Mouse (Mus musculus) midbrain, embryonic 16.5 days (tissue): ENCODE results near the gene Mrrf. TPM values are rescaled to one million over a fixed set of nuclear protein-coding genes. Genes with fewer than 3 reads are reported as not detected.

Experiments
- ATAC-seq: fragments of 200-750 bp; cut with Nextera tagmentation; 2 replicates; pipeline ENCODE4 v1.8.0; 2017; ENCODE audit warnings: moderate TSS enrichment
- H3K27ac ChIP-seq: fragments of 300-500 bp; sonication (generic); 2 replicates; pipeline ENCODE4 v1.5.1; 2014; ENCODE audit warnings: mild to moderate bottlenecking, low read length, mixed read lengths
- H3K27me3 ChIP-seq: fragments of 300-500 bp; sonication (generic); 2 replicates; pipeline ENCODE4 v1.6.1; 2014; ENCODE audit warnings: low read depth, low read length, mixed read lengths; ENCODE audit not compliant: control insufficient read depth, insufficient read depth
- H3K36me3 ChIP-seq: fragments of 300-500 bp; sonication (generic); 2 replicates; pipeline ENCODE4 v1.6.1; 2014; ENCODE audit warnings: mild to moderate bottlenecking, low read length, moderate library complexity, mixed read lengths; ENCODE audit not compliant: control insufficient read depth, insufficient read depth
- H3K4me1 ChIP-seq: fragments of 300-500 bp; sonication (generic); 2 replicates; pipeline ENCODE4 v1.6.1; 2014; ENCODE audit warnings: mild to moderate bottlenecking, low read length, mixed read lengths; ENCODE audit not compliant: control insufficient read depth, insufficient read depth
- H3K4me2 ChIP-seq: fragments of 300-500 bp; sonication (generic); 2 replicates; pipeline ENCODE4 v1.6.1; 2014; ENCODE audit warnings: mild to moderate bottlenecking, low read length, mixed read lengths
- H3K4me3 ChIP-seq: fragments of 300-500 bp; sonication (generic); 2 replicates; pipeline ENCODE4 v1.5.1; 2014; ENCODE audit warnings: low read depth, mild to moderate bottlenecking, low read length, moderate library complexity, mixed read lengths
- H3K9ac ChIP-seq: fragments of 300-500 bp; sonication (generic); 2 replicates; pipeline ENCODE4 v1.6.1; 2014; ENCODE audit warnings: low read depth, low read length, mixed read lengths
- H3K9me3 ChIP-seq: fragments of 300-500 bp; sonication (generic); replicated peaks from 2 replicates; pipeline ENCODE4 v1.6.1; 2014; ENCODE audit warnings: mild to moderate bottlenecking, low read length, mixed read lengths; ENCODE audit not compliant: control insufficient read depth, poor library complexity, severe bottlenecking
- WGBS: fragments of 180-500 bp; shearing (Covaris S2); extraction: QIAGEN DNeasy Blood & Tissue Kit; methylation state at CpG from one replicate; pipeline ENCODE4 v1.1.7; 2014; 5-methylcytosine and 5-hydroxymethylcytosine counted together
- polyA plus RNA-seq: library from polyadenylated mRNA; unstranded; fragments of >200 nt; fragmentation: Nextera tagmentation; extraction: Ambion mirVana; gene quantifications from 2 replicates; pipeline ENCODE4 v1.2.1, GENCODE M21; 2015

Gene Mrrf
- polyA plus RNA-seq, 1 experiment from 2014 or later: 24.7 TPM

- H3K27ac ChIP-seq: no peak overlapping the region
- H3K9me3 ChIP-seq: no peaks in the 10 kb centered on the region
- 95% methylated on average over 5 of the region's 5 CpGs for WGBS
- H3K27me3 ChIP-seq: peaks cover 17% of the 10 kb centered on the region
- no peaks in the 10 kb centered on the region for H3K4me1 ChIP-seq
- H3K9ac ChIP-seq: no peak overlapping the region
- no peak overlapping the region for H3K4me2 ChIP-seq
- H3K36me3 ChIP-seq: no peaks in the 10 kb centered on the region
- H3K4me3 ChIP-seq: no peak overlapping the region
- ATAC-seq: no peak
Measured at GRCm38 (mm10) chr2:36215203-36215739, 79.1 kb downstream of the Mrrf start.

DNA sequence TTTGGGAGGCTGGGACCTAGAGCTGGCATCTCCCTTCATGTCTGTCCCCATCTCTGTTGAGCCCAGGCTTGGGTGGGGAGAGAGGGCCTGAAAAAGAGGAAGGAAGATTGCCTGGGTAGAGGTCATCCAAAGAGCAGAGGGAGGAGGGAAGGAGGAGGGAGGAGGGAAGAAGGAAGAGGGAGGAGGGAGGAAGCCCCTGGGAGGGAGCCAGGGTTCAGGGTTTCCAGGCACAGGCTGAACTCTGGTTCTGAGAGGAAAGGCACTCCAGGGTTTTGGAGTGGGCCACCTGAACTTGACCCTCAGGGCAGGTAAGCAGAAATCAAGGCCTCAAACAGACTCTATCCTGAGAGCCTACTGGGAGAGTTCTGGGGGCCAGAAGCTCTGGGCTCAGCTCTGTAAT is 80.4 kb downstream of the Mrrf start:
- no peak overlapping the region for H3K9ac ChIP-seq

GRCm38 (mm10) chr2:36216953-36217573 is 80.9 kb downstream of the Mrrf start:
- Histone ChIP-seq H3K9me3 (no peaks in the 10 kb centered on the region), H3K27me3 (peaks cover 1% of the 10 kb centered on the region), H3K36me3 (no peaks in the 10 kb centered on the region), H3K27ac (no peak overlapping the region), H3K4me3 (no peak overlapping the region), H3K4me2 (no peak overlapping the region), H3K9ac (no peak overlapping the region), H3K4me1 (no peaks in the 10 kb centered on the region)
- WGBS: 63% methylated on average over 4 of the region's 4 CpGs
- no peak for ATAC-seq

More for the DNA sequence above, 80.4 kb downstream of the Mrrf start:
- no peaks in the 10 kb centered on the region for H3K9me3 ChIP-seq
- H3K27me3 ChIP-seq: peaks cover 6% of the 10 kb centered on the region
- no peak overlapping the region for H3K4me2 ChIP-seq
- H3K36me3 ChIP-seq: no peaks in the 10 kb centered on the region
- no peaks in the 10 kb centered on the region for H3K4me1 ChIP-seq
- no peak for ATAC-seq
- no peak overlapping the region for H3K4me3 ChIP-seq
- H3K27ac ChIP-seq: no peak overlapping the region

DNA sequence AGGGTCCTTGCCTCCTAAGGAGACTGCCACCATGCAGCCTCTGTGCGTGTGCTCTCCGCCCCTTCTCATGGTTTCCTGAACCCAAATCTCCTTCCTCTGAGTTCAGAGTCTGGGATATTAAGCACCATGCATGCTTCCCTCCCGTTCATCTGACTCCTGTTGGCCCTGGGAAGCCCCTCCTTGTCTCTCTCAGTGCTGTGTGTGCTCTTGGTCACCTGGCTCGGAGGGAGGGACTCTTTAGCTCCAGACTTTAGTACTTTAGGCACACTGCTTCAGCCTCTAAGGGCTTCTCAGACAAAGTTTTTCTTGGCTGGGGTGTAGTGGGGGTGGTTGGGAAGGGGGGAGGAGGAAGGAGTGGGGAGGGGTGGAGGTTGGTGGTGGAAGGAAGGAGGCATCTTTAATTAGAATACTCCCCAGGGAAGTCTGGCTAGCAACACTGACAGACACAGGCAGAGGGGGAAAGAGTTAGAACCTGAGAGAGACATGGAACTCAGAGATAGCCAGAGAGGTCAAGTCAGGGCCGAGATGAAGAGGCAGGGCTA is 81.6 kb downstream of the Mrrf start:
- Histone ChIP-seq H3K4me3 (no peak overlapping the region), H3K27me3 (no peaks in the 10 kb centered on the region; the same call in 1 of the 2 replicates), H3K36me3 (no peaks in the 10 kb centered on the region), H3K9me3 (no peaks in the 10 kb centered on the region), H3K4me2 (no peak overlapping the region), H3K4me1 (no peaks in the 10 kb centered on the region), H3K27ac (no peak overlapping the region), H3K9ac (no peak overlapping the region)
- no peak for ATAC-seq
- 55% methylated on average over 5 of the region's 5 CpGs for WGBS

DNA sequence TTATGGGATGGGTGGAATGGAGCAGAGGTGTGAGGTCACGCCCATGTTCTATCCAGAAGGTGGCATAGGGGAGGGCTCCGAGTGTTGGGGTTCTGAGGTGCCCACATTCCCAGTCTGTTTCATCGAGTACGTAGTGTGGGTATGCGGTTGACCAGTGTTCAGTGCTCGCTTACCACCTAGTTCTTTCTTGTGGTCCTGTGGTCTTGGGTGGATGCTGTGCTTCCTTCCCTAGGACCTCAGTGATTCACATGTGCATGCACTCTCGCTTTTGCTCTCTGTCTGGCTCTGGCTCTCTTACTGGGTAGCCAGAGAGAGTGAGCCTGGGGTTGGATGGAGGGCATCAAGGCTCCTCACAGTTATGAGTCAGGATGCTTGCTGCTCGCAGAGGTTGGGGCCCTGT is 83.9 kb downstream of the Mrrf start:
- H3K4me2 ChIP-seq: no peak overlapping the region
- H3K27ac ChIP-seq: no peak overlapping the region
- WGBS: 94% methylated on average over 8 of the region's 8 CpGs
- no peak for ATAC-seq
- no peaks in the 10 kb centered on the region for H3K36me3 ChIP-seq
- no peak overlapping the region for H3K9ac ChIP-seq
- no peaks in the 10 kb centered on the region for H3K4me1 ChIP-seq
- H3K4me3 ChIP-seq: no peak overlapping the region
- H3K27me3 ChIP-seq: no peaks in the 10 kb centered on the region; the same call in 1 of the 2 replicates
- H3K9me3 ChIP-seq: no peaks in the 10 kb centered on the region

DNA sequence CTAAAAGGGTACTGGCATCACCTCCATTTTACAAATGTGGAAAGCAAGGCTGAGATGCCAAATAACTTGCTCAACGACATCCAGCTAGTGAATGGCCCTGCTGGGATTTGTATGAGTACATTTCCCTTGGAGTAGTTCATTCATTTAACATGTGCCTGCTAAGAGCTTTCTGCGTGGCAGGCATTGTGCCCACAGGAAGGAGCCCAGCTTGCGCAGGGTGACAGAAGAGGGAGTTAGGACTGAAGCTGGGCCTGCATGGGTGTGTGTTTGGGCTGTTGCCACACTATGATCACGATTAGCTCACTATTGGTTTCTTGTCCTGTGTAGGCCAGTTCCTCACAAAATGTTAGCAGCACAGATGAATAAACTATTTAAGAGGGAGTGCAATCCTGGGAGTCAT is 84.7 kb downstream of the Mrrf start:
- no peaks in the 10 kb centered on the region for H3K4me1 ChIP-seq
- ATAC-seq: no peak
- H3K36me3 ChIP-seq: no peaks in the 10 kb centered on the region
- 79% methylated on average over 4 of the region's 4 CpGs for WGBS
- H3K9me3 ChIP-seq: no peaks in the 10 kb centered on the region
- no peaks in the 10 kb centered on the region; the same call in 1 of the 2 replicates for H3K27me3 ChIP-seq
- no peak overlapping the region for H3K27ac ChIP-seq
- no peak overlapping the region for H3K4me2 ChIP-seq
- no peak overlapping the region for H3K9ac ChIP-seq
- no peak overlapping the region for H3K4me3 ChIP-seq

GRCm38 (mm10) chr2:36222168-36222848 is 86.1 kb downstream of the Mrrf start:
- Histone ChIP-seq H3K4me1 (no peaks in the 10 kb centered on the region), H3K27ac (no peak overlapping the region), H3K4me2 (no peak overlapping the region), H3K9me3 (no peaks in the 10 kb centered on the region), H3K36me3 (no peaks in the 10 kb centered on the region), H3K4me3 (no peak overlapping the region), H3K9ac (no peak overlapping the region), H3K27me3 (no peaks in the 10 kb centered on the region)
- WGBS: 76% methylated on average over 7 of the region's 7 CpGs
- ATAC-seq: no peak

DNA sequence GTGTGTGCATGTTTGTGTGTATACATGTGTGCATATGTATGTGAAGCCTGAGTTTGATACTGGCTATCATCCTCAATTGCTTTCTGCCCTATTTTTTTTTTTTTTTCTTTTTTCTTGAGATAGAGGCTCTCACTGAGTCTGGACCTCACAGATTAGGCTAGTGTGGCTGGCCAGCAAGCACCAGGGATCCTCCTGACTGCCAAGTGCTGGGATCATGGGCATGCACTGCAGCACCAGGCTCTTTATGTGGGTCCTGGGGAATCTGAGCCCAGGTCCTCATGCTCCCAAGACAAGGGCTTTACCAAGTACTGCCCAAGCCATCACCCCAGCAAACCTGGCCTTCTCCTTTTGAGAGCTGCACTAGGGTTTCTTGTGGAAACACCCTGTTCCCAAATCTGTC is 87.2 kb downstream of the Mrrf start:
- H3K27me3 ChIP-seq: no peaks in the 10 kb centered on the region
- H3K4me1 ChIP-seq: no peaks in the 10 kb centered on the region
- H3K36me3 ChIP-seq: no peaks in the 10 kb centered on the region
- H3K27ac ChIP-seq: no peak overlapping the region
- H3K4me2 ChIP-seq: no peak overlapping the region
- H3K4me3 ChIP-seq: no peak overlapping the region
- H3K9ac ChIP-seq: no peak overlapping the region
- no peak for ATAC-seq
- H3K9me3 ChIP-seq: no peaks in the 10 kb centered on the region

- Histone ChIP-seq H3K9me3 (no peaks in the 10 kb centered on the region), H3K36me3 (no peaks in the 10 kb centered on the region), H3K27ac (no peak overlapping the region), H3K27me3 (peaks cover 2% of the 10 kb centered on the region), H3K9ac (no peak overlapping the region), H3K4me2 (no peak overlapping the region), H3K4me1 (no peaks in the 10 kb centered on the region), H3K4me3 (no peak overlapping the region)
- 86% methylated on average over 7 of the region's 7 CpGs for WGBS
- no peak for ATAC-seq
Measured at GRCm38 (mm10) chr2:36224153-36224552, 88.0 kb downstream of the Mrrf start.
